Mouse (Mus musculus): ENCODE measurements around the gene Dbp. TPM values are rescaled to one million over a fixed set of nuclear protein-coding genes. Genes with fewer than 3 reads are reported as not detected.
A peak's percentile ranks its signal among the peaks of the same experiment; 100 is the strongest.

Dbp gene
- polyA plus RNA-seq, 1 experiment from 2014 or later: 4.3 TPM

GRCm38 (mm10) chr7:45721642-45722347, 16.9 kb downstream of the Dbp start:
- H3K9me3 ChIP-seq: no peaks in the 10 kb centered on the region
- no peaks in the 10 kb centered on the region for H3K27me3 ChIP-seq
- peaks cover 27% of the 10 kb centered on the region for H3K4me1 ChIP-seq
- 56% methylated on average over 13 of the region's 13 CpGs for WGBS
- ATAC-seq (ENCODE audit: insufficient number of reproducible peaks, low FRiP score, low TSS enrichment, low read depth): no peak
- H3K4me2 ChIP-seq: no peak overlapping the region
- H3K4me3 ChIP-seq: no peak overlapping the region
- H3K27ac ChIP-seq: peak overlapping the region; percentile 47; the same call in 1 of the 2 replicates
- H3K36me3 ChIP-seq: peaks cover 79% of the 10 kb centered on the region
- no peak overlapping the region for H3K9ac ChIP-seq

GRCm38 (mm10) chr7:45722348-45722713, 17.4 kb downstream of the Dbp start:
- H3K9me3 ChIP-seq: no peaks in the 10 kb centered on the region
- H3K27me3 ChIP-seq: no peaks in the 10 kb centered on the region
- H3K4me3 ChIP-seq: no peak overlapping the region
- no peak overlapping the region for H3K4me2 ChIP-seq
- no peak overlapping the region for H3K27ac ChIP-seq
- H3K9ac ChIP-seq: no peak overlapping the region
- H3K4me1 ChIP-seq: peaks cover 23% of the 10 kb centered on the region
- ATAC-seq (ENCODE audit: insufficient number of reproducible peaks, low FRiP score, low TSS enrichment, low read depth): no peak
- peaks cover 84% of the 10 kb centered on the region for H3K36me3 ChIP-seq
- 73% methylated on average over 13 of the region's 13 CpGs for WGBS

- 85% methylated on average over 4 of the region's 4 CpGs for WGBS
- H3K36me3 ChIP-seq: peaks cover 84% of the 10 kb centered on the region
- no peak overlapping the region for H3K27ac ChIP-seq
- H3K27me3 ChIP-seq: no peaks in the 10 kb centered on the region
- no peak overlapping the region for H3K4me2 ChIP-seq
- H3K9ac ChIP-seq: no peak overlapping the region
- H3K9me3 ChIP-seq: no peaks in the 10 kb centered on the region
- no peak overlapping the region for H3K4me3 ChIP-seq
- H3K4me1 ChIP-seq: peaks cover 23% of the 10 kb centered on the region
- ATAC-seq (ENCODE audit: insufficient number of reproducible peaks, low FRiP score, low TSS enrichment, low read depth): no peak
Measured at GRCm38 (mm10) chr7:45723301-45723700, 18.4 kb downstream of the Dbp start.

GRCm38 (mm10) chr7:45723781-45724180, 18.9 kb downstream of the Dbp start:
- H3K27me3 ChIP-seq: no peaks in the 10 kb centered on the region
- 92% methylated on average over 14 of the region's 14 CpGs for WGBS
- no peak for ATAC-seq (ENCODE audit: insufficient number of reproducible peaks, low FRiP score, low TSS enrichment, low read depth)
- no peaks in the 10 kb centered on the region for H3K9me3 ChIP-seq
- no peak overlapping the region for H3K4me2 ChIP-seq
- H3K27ac ChIP-seq: no peak overlapping the region
- peaks cover 86% of the 10 kb centered on the region for H3K36me3 ChIP-seq
- H3K9ac ChIP-seq: no peak overlapping the region
- H3K4me3 ChIP-seq: no peak overlapping the region
- peaks cover 21% of the 10 kb centered on the region for H3K4me1 ChIP-seq

- WGBS: 96% methylated on average over 9 of the region's 9 CpGs
- Histone ChIP-seq H3K27me3 (no peaks in the 10 kb centered on the region), H3K4me3 (no peak overlapping the region), H3K4me1 (peaks cover 8% of the 10 kb centered on the region; the same call in 1 of the 2 replicates), H3K9ac (no peak overlapping the region), H3K9me3 (no peaks in the 10 kb centered on the region), H3K27ac (no peak overlapping the region), H3K4me2 (no peak overlapping the region), H3K36me3 (peaks cover 76% of the 10 kb centered on the region)
- ATAC-seq (ENCODE audit: insufficient number of reproducible peaks, low FRiP score, low TSS enrichment, low read depth): no peak
Measured at GRCm38 (mm10) chr7:45725151-45725550, 20.3 kb downstream of the Dbp start.

- 90% methylated on average over 11 of the region's 11 CpGs for WGBS
- Histone ChIP-seq H3K4me1 (peaks cover 10% of the 10 kb centered on the region), H3K36me3 (peaks cover 70% of the 10 kb centered on the region), H3K9ac (no peak within 1 kb of the TSS), H3K9me3 (no peaks in the 10 kb centered on the region), H3K4me2 (no peak within 1 kb of the TSS), H3K4me3 (no peak within 1 kb of the TSS), H3K27ac (no peak within 1 kb of the TSS), H3K27me3 (no peaks in the 10 kb centered on the region)
- no peak for ATAC-seq (ENCODE audit: insufficient number of reproducible peaks, low FRiP score, low TSS enrichment, low read depth)
Measured at GRCm38 (mm10) chr7:45725713-45726112, 20.8 kb downstream of the Dbp start, which contains the start of gene Spaca4. Spaca4 (minus strand) TSS chr7:45725813.

- WGBS: 92% methylated on average over 10 of the region's 10 CpGs
- peaks cover 63% of the 10 kb centered on the region for H3K36me3 ChIP-seq
- ATAC-seq (ENCODE audit: insufficient number of reproducible peaks, low FRiP score, low TSS enrichment, low read depth): no peak
- H3K27ac ChIP-seq: no peak overlapping the region
- no peaks in the 10 kb centered on the region for H3K9me3 ChIP-seq
- no peaks in the 10 kb centered on the region for H3K27me3 ChIP-seq
- no peak overlapping the region for H3K9ac ChIP-seq
- peaks cover 12% of the 10 kb centered on the region for H3K4me1 ChIP-seq
- H3K4me3 ChIP-seq: no peak overlapping the region
- H3K4me2 ChIP-seq: no peak overlapping the region
Measured at GRCm38 (mm10) chr7:45726419-45726818, 21.5 kb downstream of the Dbp start.

- H3K36me3 ChIP-seq: peaks cover 51% of the 10 kb centered on the region
Measured at GRCm38 (mm10) chr7:45727625-45728024, 22.7 kb downstream of the Dbp start.

GRCm38 (mm10) chr7:45730727-45731431, 26.0 kb downstream of the Dbp start:
- Histone ChIP-seq H3K4me3 (no peak overlapping the region), H3K4me2 (no peak overlapping the region), H3K36me3 (peaks cover 20% of the 10 kb centered on the region), H3K4me1 (peaks cover 13% of the 10 kb centered on the region), H3K27ac (0 out of 2 replicates have a peak overlapping the region, but pooled peaks have one; percentile 3), H3K9ac (no peak overlapping the region), H3K27me3 (no peaks in the 10 kb centered on the region), H3K9me3 (no peaks in the 10 kb centered on the region)
- ATAC-seq (ENCODE audit: insufficient number of reproducible peaks, low FRiP score, low TSS enrichment, low read depth): no peak
- 11% methylated on average over 16 of the region's 16 CpGs for WGBS

More at GRCm38 (mm10) chr7:45727625-45728024, 22.7 kb downstream of the Dbp start:
- Histone ChIP-seq H3K4me3 (no peak overlapping the region), H3K4me2 (no peak overlapping the region), H3K27me3 (no peaks in the 10 kb centered on the region), H3K4me1 (peaks cover 13% of the 10 kb centered on the region), H3K9me3 (no peaks in the 10 kb centered on the region), H3K9ac (no peak overlapping the region), H3K27ac (no peak overlapping the region)
- ATAC-seq (ENCODE audit: insufficient number of reproducible peaks, low FRiP score, low TSS enrichment, low read depth): no peak
- WGBS: 69% methylated on average over 3 of the region's 3 CpGs

GRCm38 (mm10) chr7:45733477-45733876, 28.6 kb downstream of the Dbp start:
- Histone ChIP-seq H3K27me3 (no peaks in the 10 kb centered on the region), H3K36me3 (peaks cover 5% of the 10 kb centered on the region; the same call in 1 of the 2 replicates), H3K9me3 (no peaks in the 10 kb centered on the region), H3K4me2 (no peak overlapping the region), H3K4me1 (peaks cover 13% of the 10 kb centered on the region), H3K27ac (no peak overlapping the region), H3K9ac (no peak overlapping the region), H3K4me3 (no peak overlapping the region)
- ATAC-seq (ENCODE audit: insufficient number of reproducible peaks, low FRiP score, low TSS enrichment, low read depth): no peak
- 73% methylated on average over 5 of the region's 5 CpGs for WGBS

GRCm38 (mm10) chr7:45739162-45739763, 34.4 kb downstream of the Dbp start:
- Histone ChIP-seq H3K4me1 (peaks cover 8% of the 10 kb centered on the region), H3K27ac (no peak overlapping the region), H3K9me3 (no peaks in the 10 kb centered on the region), H3K36me3 (no peaks in the 10 kb centered on the region), H3K9ac (no peak overlapping the region), H3K4me3 (no peak overlapping the region), H3K4me2 (no peak overlapping the region), H3K27me3 (no peaks in the 10 kb centered on the region)
- peak; percentile 68; the same call in 1 of the 2 replicates for ATAC-seq (ENCODE audit: insufficient number of reproducible peaks, low FRiP score, low TSS enrichment, low read depth)
- WGBS: 6% methylated on average over 9 of the region's 9 CpGs

- Histone ChIP-seq H3K4me2 (no peak overlapping the region), H3K9ac (no peak overlapping the region), H3K4me1 (peaks cover 8% of the 10 kb centered on the region), H3K27me3 (no peaks in the 10 kb centered on the region), H3K4me3 (no peak overlapping the region), H3K9me3 (no peaks in the 10 kb centered on the region), H3K36me3 (no peaks in the 10 kb centered on the region), H3K27ac (no peak overlapping the region)
- 68% methylated on average over 10 of the region's 10 CpGs for WGBS
- no peak for ATAC-seq (ENCODE audit: insufficient number of reproducible peaks, low FRiP score, low TSS enrichment, low read depth)
Measured at GRCm38 (mm10) chr7:45739820-45740219, 34.9 kb downstream of the Dbp start.
